13 mouse cellular contexts compared by ENCODE assay signal in the genomic region with DNA sequence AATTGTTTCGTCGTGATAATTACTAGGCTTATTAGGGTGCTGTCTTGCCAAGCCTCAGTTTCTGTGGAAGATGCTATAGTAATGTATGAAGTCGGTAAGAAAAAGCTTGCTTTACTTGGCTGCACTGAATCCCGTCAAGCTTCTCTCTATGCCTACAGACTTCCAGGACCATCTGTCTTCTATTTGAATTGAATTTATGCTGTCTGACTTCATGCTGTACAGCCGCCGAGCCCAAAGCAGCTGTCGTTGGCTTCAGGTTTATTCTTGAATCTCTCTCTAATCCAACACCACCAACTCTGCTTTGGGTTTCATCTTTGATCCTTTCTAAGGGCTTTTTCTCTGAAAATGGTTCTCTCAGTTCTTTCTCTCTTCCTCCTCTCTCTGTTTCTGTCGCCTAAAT.
DNase-seq lines count a peak whose midpoint lies in the region; ATAC-seq and TF ChIP-seq lines count a peak whose summit lies in the region.
"Had no signal": no experiment of that assay in that cellular context is flagged by ENCODE, and none has a peak within 500 bp of the region (broad histone marks: within the 10 kb centered on the region; RNA-seq: fewer than 3 reads in every experiment).

No protein-coding gene starts in this region.

- TF ChIP-seq POLR2A in lung, adult 2 months (IDR thresholded peaks at IDR 0.05; ENCODE audit: borderline replicate concordance, extremely low read depth, low read depth, low read length) = no peak

- DNase-seq in forebrain, embryonic 10.5 days (ENCODE audit: extremely low spot score, low spot score) = no peak
- peak; percentile 75 for DNase-seq in embryonic facial prominence, embryonic 14.5 days (ENCODE audit: low spot score)
- peak; percentile 29 for DNase-seq in layer of hippocampus, adult 9-10 months (ENCODE audit: low spot score)
- DNase-seq in right cerebral cortex, adult 18-20 months = peak; percentile 70
- DNase-seq in lung, adult 2 months = no peak
- no peak for DNase-seq in ovary, postnatal 14 days (ENCODE audit: low spot score)
- DNase-seq in gastrocnemius, adult 2 months = no peak
- DNase-seq: adrenal gland, adult 8-10 months; heart, adult 18-20 months; thymus, adult 18-20 months had no signal

- intact Hi-C loops in gastrocnemius, adult 2 months (cut with DNase I) = no loop called here

- H3K9me3 ChIP-seq in forebrain, embryonic 15.5 days = no peaks in the 10 kb centered on the region
- no peaks in the 10 kb centered on the region for H3K9me3 ChIP-seq in forebrain, embryonic 10.5 days
- no peaks in the 10 kb centered on the region for H3K9me3 ChIP-seq in embryonic facial prominence, embryonic 14.5 days (ENCODE audit: control insufficient read depth, low read length)
- H3K9me3 ChIP-seq: intestine, embryonic 15.5 days had no signal

- peaks cover 3% of the 10 kb centered on the region; the same call in 1 of the 2 replicates for H3K4me1 ChIP-seq in forebrain, embryonic 15.5 days
- H3K4me1 ChIP-seq in forebrain, embryonic 10.5 days = no peaks in the 10 kb centered on the region
- no peaks in the 10 kb centered on the region for H3K4me1 ChIP-seq in embryonic facial prominence, embryonic 14.5 days (ENCODE audit: control insufficient read depth, insufficient read depth, low read length)
- no peaks in the 10 kb centered on the region for H3K4me1 ChIP-seq in lung, adult 2 months (ENCODE audit: control insufficient read depth, insufficient read depth, low read length)
- H3K4me1 ChIP-seq: intestine, embryonic 15.5 days had no signal

- WGBS in forebrain, embryonic 15.5 days = 70% methylated on average over 8 of the region's 8 CpGs
- WGBS in forebrain, embryonic 10.5 days = 89% methylated on average over 8 of the region's 8 CpGs
- WGBS in embryonic facial prominence, embryonic 14.5 days = 44% methylated on average over 8 of the region's 8 CpGs
- 76% methylated on average over 8 of the region's 8 CpGs for WGBS in lung, adult 2 months

- ATAC-seq in forebrain, embryonic 15.5 days (replicated peaks) = peak; percentile 84
- no peak; the same call in 1 of the 2 replicates for ATAC-seq in embryonic facial prominence, embryonic 14.5 days (ENCODE audit: low read depth)
- ATAC-seq: intestine, embryonic 15.5 days; Patski had no signal

- H3K4me2 ChIP-seq in forebrain, embryonic 15.5 days (replicated peaks) = no peak overlapping the region
- H3K4me2 ChIP-seq in embryonic facial prominence, embryonic 14.5 days (ENCODE audit: low read depth, low read length) = no peak overlapping the region
- H3K4me2 ChIP-seq: intestine, embryonic 15.5 days had no signal

- H3K27ac ChIP-seq in forebrain, embryonic 15.5 days (replicated peaks) = peak overlapping the region; percentile 64
- H3K27ac ChIP-seq in forebrain, embryonic 10.5 days = no peak overlapping the region
- no peak overlapping the region for H3K27ac ChIP-seq in embryonic facial prominence, embryonic 14.5 days (replicated peaks; ENCODE audit: low read depth, low read length)
- no peak overlapping the region for H3K27ac ChIP-seq in gastrocnemius, adult 2 months
- H3K27ac ChIP-seq: intestine, embryonic 15.5 days had no signal

- H3K4me3 ChIP-seq in forebrain, embryonic 15.5 days = no peak overlapping the region
- H3K4me3 ChIP-seq in forebrain, embryonic 10.5 days = no peak overlapping the region
- no peak overlapping the region for H3K4me3 ChIP-seq in embryonic facial prominence, embryonic 14.5 days (ENCODE audit: low read depth, low read length)
- H3K4me3 ChIP-seq in lung, adult 2 months (replicated peaks; ENCODE audit: extremely low read depth, low read depth, low read length) = no peak overlapping the region
- H3K4me3 ChIP-seq in gastrocnemius, adult 2 months = no peak overlapping the region
- H3K4me3 ChIP-seq: intestine, embryonic 15.5 days had no signal

- no peaks in the 10 kb centered on the region for H3K27me3 ChIP-seq in forebrain, embryonic 15.5 days
- H3K27me3 ChIP-seq in forebrain, embryonic 10.5 days (ENCODE audit: poor library complexity, severe bottlenecking) = no peaks in the 10 kb centered on the region
- H3K27me3 ChIP-seq in embryonic facial prominence, embryonic 14.5 days (replicated peaks; ENCODE audit: control insufficient read depth, insufficient read depth, low read length) = no peaks in the 10 kb centered on the region
- H3K27me3 ChIP-seq: intestine, embryonic 15.5 days had no signal

- TF ChIP-seq CTCF in lung, adult 2 months (IDR thresholded peaks at IDR 0.05; ENCODE audit: insufficient read depth, low read length) = no peak
- TF ChIP-seq CTCF in gastrocnemius, adult 2 months (IDR thresholded peaks at IDR 0.05) = no peak

- no peaks in the 10 kb centered on the region for H3K36me3 ChIP-seq in forebrain, embryonic 15.5 days
- no peaks in the 10 kb centered on the region for H3K36me3 ChIP-seq in forebrain, embryonic 10.5 days (replicated peaks)
- H3K36me3 ChIP-seq in embryonic facial prominence, embryonic 14.5 days (ENCODE audit: control insufficient read depth, insufficient read depth, low read length) = no peaks in the 10 kb centered on the region
- H3K36me3 ChIP-seq: intestine, embryonic 15.5 days had no signal

- no peak overlapping the region for H3K9ac ChIP-seq in forebrain, embryonic 15.5 days (replicated peaks)
- no peak overlapping the region for H3K9ac ChIP-seq in embryonic facial prominence, embryonic 14.5 days (ENCODE audit: low read depth, low read length)
- H3K9ac ChIP-seq: intestine, embryonic 15.5 days had no signal

Comparison
In these comparisons a context has a peak if more than half of its experiments do, and no peak if none do; other contexts are left out.
1. DNase-seq: peak in embryonic facial prominence, embryonic 14.5 days (single experiment), layer of hippocampus, adult 9-10 months (single experiment) and right cerebral cortex, adult 18-20 months (single experiment); none in forebrain, embryonic 10.5 days (single experiment), lung, adult 2 months (single experiment), ovary, postnatal 14 days (single experiment) and gastrocnemius, adult 2 months (single experiment).